Mouse (Mus musculus) hindbrain, embryonic 12.5 days (tissue): ENCODE measurements around the gene Rrnad1. TPM values are rescaled to one million over a fixed set of nuclear protein-coding genes. Genes with fewer than 3 reads are reported as not detected.
A peak's percentile ranks its signal among the peaks of the same experiment; 100 is the strongest.
"Not testable (repeated sequence)": the region's sequence is repeated elsewhere in the genome, so short reads cannot be mapped to it uniquely, and the experiment has no call there.

ENCODE experiments used
- ATAC-seq: fragments of 200-750 bp; cut with Nextera tagmentation; 2 replicates; pipeline ENCODE4 v1.8.0; 2017; ENCODE audit warnings: moderate TSS enrichment; ENCODE audit not compliant: low FRiP score
- H3K27ac ChIP-seq: fragments of 300-500 bp; sonication (generic); 2 replicates; pipeline ENCODE4 v1.5.1; 2016; ENCODE audit warnings: mild to moderate bottlenecking
- H3K27me3 ChIP-seq: fragments of 300-500 bp; sonication (generic); 2 replicates; pipeline ENCODE4 v1.6.1; 2016; ENCODE audit warnings: mild to moderate bottlenecking
- H3K36me3 ChIP-seq: fragments of 300-500 bp; sonication (generic); 2 replicates; pipeline ENCODE4 v1.6.1; 2016; ENCODE audit warnings: mild to moderate bottlenecking
- H3K4me1 ChIP-seq: fragments of 300-500 bp; sonication (generic); 2 replicates; pipeline ENCODE4 v1.6.1; 2016
- H3K4me2 ChIP-seq: fragments of 300-500 bp; sonication (generic); replicated peaks from 2 replicates; pipeline ENCODE4 v1.6.1; 2016; ENCODE audit warnings: mild to moderate bottlenecking
- H3K4me3 ChIP-seq: fragments of 300-500 bp; sonication (generic); 2 replicates; pipeline ENCODE4 v1.5.1; 2016; ENCODE audit warnings: mild to moderate bottlenecking
- H3K9ac ChIP-seq: fragments of 300-500 bp; sonication (generic); 2 replicates; pipeline ENCODE4 v1.6.1; 2016; ENCODE audit warnings: mild to moderate bottlenecking, moderate library complexity
- H3K9me3 ChIP-seq: fragments of 300-500 bp; sonication (generic); replicated peaks from 2 replicates; pipeline ENCODE4 v1.6.1; 2016; ENCODE audit warnings: mild to moderate bottlenecking
- WGBS: fragments of 180-500 bp; shearing (Covaris S2); methylation state at CpG from one replicate; pipeline ENCODE4 v1.1.7; 2016; 5-methylcytosine and 5-hydroxymethylcytosine counted together
- polyA plus RNA-seq: library from polyadenylated mRNA; unstranded; fragments of >200 nt; fragmentation: Nextera tagmentation; extraction: Ambion mirVana; gene quantifications from 2 replicates; pipeline ENCODE4 v1.2.1, GENCODE M21; 2016

Gene Rrnad1
- polyA plus RNA-seq, 1 experiment from 2014 or later: 22.5 TPM

- peaks cover 19% of the 10 kb centered on the region for H3K4me1 ChIP-seq
- ATAC-seq, H3K4me3 ChIP-seq, H3K36me3 ChIP-seq, H3K27me3 ChIP-seq, H3K27ac ChIP-seq, H3K9ac ChIP-seq, H3K4me2 ChIP-seq, H3K9me3 ChIP-seq: not testable (repeated sequence)
- 82% methylated on average over 4 of the region's 4 CpGs for WGBS
These were observed 43.1 kb downstream of the Rrnad1 start for GRCm38 (mm10) chr3:87887400-87887799.

- Histone ChIP-seq H3K9ac (no peak overlapping the region), H3K4me1 (peaks cover 20% of the 10 kb centered on the region), H3K4me2 (peak overlapping the region; percentile 48), H3K27ac (no peak overlapping the region), H3K27me3 (no peaks in the 10 kb centered on the region), H3K9me3 (no peaks in the 10 kb centered on the region), H3K36me3 (no peaks in the 10 kb centered on the region), H3K4me3 (peak overlapping the region; percentile 99; the same call in 1 of the 2 replicates)
- no peak for ATAC-seq
- WGBS: 86% methylated on average over 6 of the region's 6 CpGs
These were observed 44.1 kb downstream of the Rrnad1 start for GRCm38 (mm10) chr3:87886416-87886815.

- no peaks in the 10 kb centered on the region for H3K36me3 ChIP-seq
- peak overlapping the region; percentile 99 for H3K4me3 ChIP-seq
- H3K4me1 ChIP-seq: peaks cover 20% of the 10 kb centered on the region
- 14% methylated on average over 10 of the region's 10 CpGs for WGBS
- no peaks in the 10 kb centered on the region for H3K9me3 ChIP-seq
- H3K27me3 ChIP-seq: no peaks in the 10 kb centered on the region
- H3K4me2 ChIP-seq: peak overlapping the region; percentile 48
- ATAC-seq: peak; percentile 36; the same call in 1 of the 2 replicates
- no peak overlapping the region for H3K27ac ChIP-seq
- H3K9ac ChIP-seq: 0 out of 2 replicates have a peak overlapping the region, but pooled peaks have one; percentile 35
These were observed 44.5 kb downstream of the Rrnad1 start for GRCm38 (mm10) chr3:87886004-87886365.

GRCm38 (mm10) chr3:87885281-87886003 lies 45.1 kb downstream of the Rrnad1 start, which contains the start of gene Prcc:
Prcc (minus strand) TSS chr3:87885608.
- peak; percentile 99 for ATAC-seq
- Histone ChIP-seq H3K4me1 (peaks cover 20% of the 10 kb centered on the region), H3K4me2 (peak within 1 kb of the TSS; percentile 87), H3K9ac (peak within 1 kb of the TSS; percentile 97), H3K9me3 (no peaks in the 10 kb centered on the region), H3K27me3 (no peaks in the 10 kb centered on the region), H3K27ac (peak within 1 kb of the TSS; percentile 81), H3K4me3 (peak within 1 kb of the TSS; percentile 99), H3K36me3 (peaks cover 3% of the 10 kb centered on the region)
- under 1% methylated on average over 33 of the region's 33 CpGs for WGBS

- Histone ChIP-seq H3K9ac (peak overlapping the region; percentile 97), H3K27ac (peak overlapping the region; percentile 81), H3K9me3 (no peaks in the 10 kb centered on the region), H3K4me2 (peak overlapping the region; percentile 87), H3K4me3 (peak overlapping the region; percentile 99), H3K4me1 (peaks cover 20% of the 10 kb centered on the region), H3K27me3 (no peaks in the 10 kb centered on the region), H3K36me3 (peaks cover 8% of the 10 kb centered on the region)
- ATAC-seq: peak; percentile 17
- under 1% methylated on average over 24 of the region's 28 CpGs for WGBS
These were observed 45.7 kb downstream of the Rrnad1 start for GRCm38 (mm10) chr3:87884708-87885251.

- 10% methylated on average over 3 of the region's 3 CpGs for WGBS
- Histone ChIP-seq H3K27ac (no peak overlapping the region), H3K9me3 (no peaks in the 10 kb centered on the region), H3K4me3 (peak overlapping the region; percentile 99), H3K4me1 (peaks cover 20% of the 10 kb centered on the region), H3K4me2 (peak overlapping the region; percentile 87), H3K9ac (peak overlapping the region; percentile 97), H3K36me3 (peaks cover 10% of the 10 kb centered on the region), H3K27me3 (no peaks in the 10 kb centered on the region)
- ATAC-seq: no peak
These were observed 46.2 kb downstream of the Rrnad1 start for GRCm38 (mm10) chr3:87884291-87884690.

GRCm38 (mm10) chr3:87877730-87878129 lies 52.8 kb downstream of the Rrnad1 start:
- H3K4me1 ChIP-seq: 0 out of 2 replicates have a peak, but pooled peaks cover 3% of the 10 kb centered on the region
- peaks cover 15% of the 10 kb centered on the region for H3K36me3 ChIP-seq
- no peaks in the 10 kb centered on the region for H3K27me3 ChIP-seq
- no peaks in the 10 kb centered on the region for H3K9me3 ChIP-seq
- no peak overlapping the region for H3K27ac ChIP-seq
- no peak for ATAC-seq
- H3K9ac ChIP-seq: no peak overlapping the region
- H3K4me3 ChIP-seq: no peak overlapping the region
- WGBS: 97% methylated on average over 4 of the region's 4 CpGs
- no peak overlapping the region for H3K4me2 ChIP-seq

Other genes with a start within 250 kb of the Rrnad1 start
- 0.90 and 1.2 TPM in 2 replicates for gene Lrrc71, start 182.1 kb downstream of the Rrnad1 start, polyA plus RNA-seq
- gene Ntrk1, start 135.6 kb downstream of the Rrnad1 start, polyA plus RNA-seq: 19.3 and 24.0 TPM in 2 replicates
- 1.2 and 1.7 TPM in 2 replicates for gene Insrr, start 133.8 kb downstream of the Rrnad1 start, polyA plus RNA-seq
- gene Pear1, start 106.4 kb downstream of the Rrnad1 start, polyA plus RNA-seq: 13.1 and 13.2 TPM in 2 replicates
- gene Sh2d2a, start 84.0 kb downstream of the Rrnad1 start, polyA plus RNA-seq: not detected in 2 replicates
- 14.7 and 16.4 TPM in 2 replicates for gene Prcc, start 45.1 kb downstream of the Rrnad1 start, polyA plus RNA-seq
- 219 and 230 TPM in 2 replicates for gene Hdgf, start 24.4 kb downstream of the Rrnad1 start, polyA plus RNA-seq
- 72.9 and 79.0 TPM in 2 replicates for gene Mrpl24, start 11.2 kb downstream of the Rrnad1 start, polyA plus RNA-seq
- gene Isg20l2, start 403 bp downstream of the Rrnad1 start, polyA plus RNA-seq: 67.7 and 68.7 TPM in 2 replicates
- 384 and 396 TPM in 2 replicates for gene Crabp2, start 17.9 kb upstream of the Rrnad1 start, polyA plus RNA-seq
- gene Nes, start 40.4 kb upstream of the Rrnad1 start, polyA plus RNA-seq: 136 and 153 TPM in 2 replicates
- gene Bcan, start 69.5 kb upstream of the Rrnad1 start, polyA plus RNA-seq: 1.7 and 1.9 TPM in 2 replicates
- gene Hapln2, start 96.9 kb upstream of the Rrnad1 start, polyA plus RNA-seq: 0.30 and 0.33 TPM in 2 replicates
- gene Gpatch4, start 112.4 kb upstream of the Rrnad1 start, polyA plus RNA-seq: 28.0 and 28.3 TPM in 2 replicates
- gene Naxe, start 127.8 kb upstream of the Rrnad1 start, polyA plus RNA-seq: 135 and 137 TPM in 2 replicates
- gene Ttc24, start 147.6 kb upstream of the Rrnad1 start, polyA plus RNA-seq: 0.36 TPM in 1 of 2 replicates, not detected in the other
- 14.7 and 14.9 TPM in 2 replicates for gene Iqgap3, start 151.3 kb upstream of the Rrnad1 start, polyA plus RNA-seq
- gene Mef2d, start 211.7 kb upstream of the Rrnad1 start, polyA plus RNA-seq: 17.7 and 20.7 TPM in 2 replicates